Mouse (Mus musculus): ENCODE measurements at regions not wholly inside any gene's neighbourhood (a gene's known extent, or its start where the extent isn't known, plus 50 kb on each side); places are given as distances from the start of the nearest gene placed in this dataset.
"Not testable (repeated sequence)": the region's sequence is repeated elsewhere in the genome, so short reads cannot be mapped to it uniquely, and the experiment has no call there.

GRCm38 (mm10) chr16:49430296-49430695 lies 268.7 kb upstream of the Ift57 start:
- no peak for DNase-seq

GRCm38 (mm10) chr16:49431902-49432301 lies 267.1 kb upstream of the Ift57 start:
- no peak for DNase-seq

- DNase-seq, result no peak
Observed at GRCm38 (mm10) chr16:49441225-49441624, 257.8 kb upstream of the Ift57 start.

GRCm38 (mm10) chr16:49447356-49447755 lies 251.7 kb upstream of the Ift57 start:
- not testable (repeated sequence) for DNase-seq

GRCm38 (mm10) chr16:49493881-49494280 lies 205.2 kb upstream of the Ift57 start:
- peak; percentile 24 for DNase-seq

- DNase-seq, result no peak
Observed at GRCm38 (mm10) chr16:49497521-49498010, 201.5 kb upstream of the Ift57 start.

- DNase-seq, result no peak
Observed at GRCm38 (mm10) chr16:49500818-49501217, 198.2 kb upstream of the Ift57 start.

GRCm38 (mm10) chr16:49503897-49504413 lies 195.1 kb upstream of the Ift57 start:
- DNase-seq, result no peak

- DNase-seq, result no peak
Observed at GRCm38 (mm10) chr16:49504669-49505068, 194.4 kb upstream of the Ift57 start.

GRCm38 (mm10) chr16:49505271-49505670 lies 193.8 kb upstream of the Ift57 start:
- DNase-seq, result no peak

GRCm38 (mm10) chr16:49518844-49519243 lies 180.2 kb upstream of the Ift57 start:
- no peak for DNase-seq

GRCm38 (mm10) chr16:49520411-49520810 lies 178.6 kb upstream of the Ift57 start:
- DNase-seq, result no peak

- DNase-seq, result no peak
Observed at GRCm38 (mm10) chr16:49521685-49522084, 177.3 kb upstream of the Ift57 start.

GRCm38 (mm10) chr16:49522576-49522975 lies 176.5 kb upstream of the Ift57 start:
- no peak for DNase-seq

GRCm38 (mm10) chr16:49528618-49529017 lies 170.4 kb upstream of the Ift57 start:
- not testable (repeated sequence) for DNase-seq

GRCm38 (mm10) chr16:49529060-49529459 lies 170.0 kb upstream of the Ift57 start:
- DNase-seq, result no peak

GRCm38 (mm10) chr16:49530051-49530450 lies 169.0 kb upstream of the Ift57 start:
- DNase-seq, result no peak

- no peak for DNase-seq
Observed at GRCm38 (mm10) chr16:49532071-49532686, 166.9 kb upstream of the Ift57 start.

- DNase-seq, result no peak
Observed at GRCm38 (mm10) chr16:49533498-49533998, 165.5 kb upstream of the Ift57 start.

GRCm38 (mm10) chr16:49550231-49550630 lies 148.8 kb upstream of the Ift57 start:
- DNase-seq, result no peak

GRCm38 (mm10) chr16:49570031-49570430 lies 129.0 kb upstream of the Ift57 start:
- DNase-seq, result no peak

GRCm38 (mm10) chr16:49572485-49573170 lies 126.4 kb upstream of the Ift57 start:
- DNase-seq, result no peak

GRCm38 (mm10) chr16:49573171-49573517 lies 125.9 kb upstream of the Ift57 start:
- DNase-seq, result no peak

GRCm38 (mm10) chr16:49578976-49579375 lies 120.1 kb upstream of the Ift57 start:
- no peak for DNase-seq
